Mouse (Mus musculus) inflammation-experienced regulatory T-cells, adult 6 months (primary cell): ENCODE measurements around the gene Ebf3. TPM values are rescaled to one million over a fixed set of nuclear protein-coding genes. Genes with fewer than 3 reads are reported as not detected.

ENCODE experiments used
- ATAC-seq: one replicate; pipeline ENCODE4 v1.8.0; 2017
- polyA plus RNA-seq, 3 experiments: library from polyadenylated mRNA; unstranded; fragments of 100-300 nt; shearing (Covaris generic); gene quantifications; one replicate each; pipeline ENCODE4 v1.2.1; 2017

The Ebf3 gene
- polyA plus RNA-seq: not detected

GRCm38 (mm10) chr7:137313904-137314691 is at the start of gene Ebf3:
Ebf3 (minus strand) TSS chr7:137314445.
- ATAC-seq: no peak

GRCm38 (mm10) chr7:137346860-137347259 is 32.6 kb upstream of the Ebf3 start:
- no peak for ATAC-seq

GRCm38 (mm10) chr7:137346068-137346467 is 31.8 kb upstream of the Ebf3 start:
- no peak for ATAC-seq

- ATAC-seq: no peak
Observed at GRCm38 (mm10) chr7:137333951-137334350, 19.7 kb upstream of the Ebf3 start.

- no peak for ATAC-seq
Observed at GRCm38 (mm10) chr7:137322926-137323325, 8.7 kb upstream of the Ebf3 start.

GRCm38 (mm10) chr7:137321961-137322784 is 7.9 kb upstream of the Ebf3 start:
- no peak for ATAC-seq

- ATAC-seq: no peak
Observed at GRCm38 (mm10) chr7:137321141-137321813, 7.0 kb upstream of the Ebf3 start.

GRCm38 (mm10) chr7:137320320-137320719 is 6.1 kb upstream of the Ebf3 start:
- ATAC-seq: no peak

- ATAC-seq: no peak
Observed at GRCm38 (mm10) chr7:137318924-137319885, 5.0 kb upstream of the Ebf3 start.

GRCm38 (mm10) chr7:137318383-137318775 is 4.1 kb upstream of the Ebf3 start:
- ATAC-seq: no peak

- no peak for ATAC-seq
Observed at GRCm38 (mm10) chr7:137317659-137318382, 3.6 kb upstream of the Ebf3 start.

GRCm38 (mm10) chr7:137316926-137317658 is 2.8 kb upstream of the Ebf3 start:
- no peak for ATAC-seq

GRCm38 (mm10) chr7:137316181-137316925 is 2.1 kb upstream of the Ebf3 start:
- ATAC-seq: no peak

- no peak for ATAC-seq
Observed at GRCm38 (mm10) chr7:137315544-137315940, 1.3 kb upstream of the Ebf3 start.

GRCm38 (mm10) chr7:137314710-137315543 is 682 bp upstream of the Ebf3 start:
- ATAC-seq: no peak

GRCm38 (mm10) chr7:137313183-137313903 is 902 bp downstream of the Ebf3 start:
- ATAC-seq: no peak

GRCm38 (mm10) chr7:137312933-137313182 is 1.4 kb downstream of the Ebf3 start:
- no peak for ATAC-seq

GRCm38 (mm10) chr7:137312166-137312932 is 1.9 kb downstream of the Ebf3 start:
- ATAC-seq: no peak
